Mouse (Mus musculus) CH12.LX (cell line): ENCODE results near the gene Ubiad1. TPM values are rescaled to one million over a fixed set of nuclear protein-coding genes. Genes with fewer than 3 reads are reported as not detected.

Source experiments
- DNase-seq: peaks from one replicate; pipeline ENCODE4 v3.0.0-alpha.2; 2013; ENCODE audit errors: extremely low read depth
- H3K27ac ChIP-seq: 2 replicates; pipeline ENCODE4 v1.5.1; 2012; ENCODE audit warnings: low read depth, mild to moderate bottlenecking, control low read depth, moderate library complexity; ENCODE audit not compliant: insufficient read depth
- H3K27me3 ChIP-seq: replicated peaks from 2 replicates; pipeline ENCODE3; 2012; ENCODE audit warnings: inconsistent platforms
- H3K36me3 ChIP-seq, 2 experiments: replicated peaks in 1 of 2; 2 replicates each; pipeline versions ENCODE3 to v1.6.1; 2012; ENCODE audit warnings: inconsistent platforms in 1 of 2, low read length in 1 of 2, mild to moderate bottlenecking in 1 of 2, mixed read lengths in 1 of 2, moderate library complexity in 1 of 2; ENCODE audit not compliant: control insufficient read depth in 1 of 2, insufficient read depth in 1 of 2
- H3K4me1 ChIP-seq, 2 experiments: 2 replicates each; pipeline ENCODE4 v1.6.1; 2012; ENCODE audit warnings: inconsistent platforms in 1 of 2, moderate library complexity in 1 of 2; ENCODE audit not compliant: insufficient read depth in 2 of 2, control insufficient read depth in 1 of 2
- H3K4me2 ChIP-seq: 2 replicates; pipeline ENCODE4 v1.6.1; 2012; ENCODE audit warnings: low read depth, mild to moderate bottlenecking, control low read depth; ENCODE audit not compliant: poor library complexity, insufficient read depth, severe bottlenecking
- H3K4me3 ChIP-seq, 3 experiments: fragments of 150-350 bp in 1 of 3; sonication (generic) in 1 of 3; replicated peaks in 1 of 3; 2 replicates each; pipeline versions ENCODE3 to v1.5.1; 2011 to 2012; ENCODE audit warnings: low read depth in 2 of 3, low read length in 2 of 3, mild to moderate bottlenecking in 2 of 3, moderate library complexity in 2 of 3, control low read depth in 1 of 3, improper control_type of control experiment in 1 of 3, inconsistent platforms in 1 of 3, mixed read lengths in 1 of 3; ENCODE audit not compliant: poor library complexity in 1 of 3
- H3K79me2 ChIP-seq: replicated peaks from 2 replicates; pipeline ENCODE4 v1.6.1; 2012; ENCODE audit warnings: mild to moderate bottlenecking, moderate library complexity; ENCODE audit not compliant: control insufficient read depth, poor library complexity, insufficient read depth, severe bottlenecking; ENCODE audit errors: extremely low read depth
- H3K9ac ChIP-seq: 2 replicates; pipeline ENCODE4 v1.6.1; 2012; ENCODE audit warnings: low read depth, mild to moderate bottlenecking, control low read depth, moderate library complexity; ENCODE audit not compliant: insufficient read depth
- H3K9me3 ChIP-seq: replicated peaks from 2 replicates; pipeline ENCODE3; 2012; ENCODE audit warnings: low read length, inconsistent platforms, mixed read lengths
- BHLHE40 ChIP-seq: IDR thresholded peaks from 2 replicates; pipeline ENCODE4 v1.6.1; 2011; ENCODE audit warnings: mild to moderate bottlenecking, low read depth, low read length, improper control_type of control experiment
- E2F4 ChIP-seq: IDR thresholded peaks from 2 replicates; pipeline ENCODE4 v1.6.1; 2011; ENCODE audit warnings: low read depth, low read length, improper control_type of control experiment; ENCODE audit not compliant: insufficient replicate concordance
- EP300 ChIP-seq: IDR thresholded peaks from 2 replicates; pipeline ENCODE4 v1.6.1; 2011; ENCODE audit warnings: low read length, improper control_type of control experiment
- ETS1 ChIP-seq: conservative IDR thresholded peaks from 2 replicates; pipeline ENCODE4 v1.6.1; 2012; ENCODE audit warnings: low read depth, mild to moderate bottlenecking, inconsistent platforms, low read length, improper control_type of control experiment, moderate library complexity
- GABPA ChIP-seq: IDR thresholded peaks from 2 replicates; pipeline ENCODE4 v1.6.1; 2012; ENCODE audit warnings: low read depth, low read length, improper control_type of control experiment, inconsistent platforms; ENCODE audit not compliant: insufficient replicate concordance
- JUN ChIP-seq: IDR thresholded peaks from 2 replicates; pipeline ENCODE4 v1.6.1; 2011; ENCODE audit warnings: low read depth, mild to moderate bottlenecking, low read length, improper control_type of control experiment, moderate library complexity; ENCODE audit not compliant: insufficient read depth
- JUND ChIP-seq: conservative IDR thresholded peaks from 2 replicates; pipeline ENCODE4 v1.6.1; 2011; ENCODE audit warnings: low read depth, low read length, improper control_type of control experiment
- MAX ChIP-seq: IDR thresholded peaks from 2 replicates; pipeline ENCODE4 v1.6.1; 2011; ENCODE audit warnings: low read length, improper control_type of control experiment
- MEF2A ChIP-seq: IDR thresholded peaks from 2 replicates; pipeline ENCODE4 v1.6.1; 2014; ENCODE audit warnings: low read depth, mild to moderate bottlenecking, inconsistent platforms, low read length, improper control_type of control experiment, borderline replicate concordance
- MXI1 ChIP-seq: IDR thresholded peaks from 2 replicates; pipeline ENCODE4 v1.6.1; 2011; ENCODE audit warnings: mild to moderate bottlenecking, low read depth, low read length, improper control_type of control experiment
- RCOR1 ChIP-seq: conservative IDR thresholded peaks from 2 replicates; pipeline ENCODE4 v1.6.1; 2012; ENCODE audit warnings: low read depth, mild to moderate bottlenecking, inconsistent platforms, low read length, improper control_type of control experiment
- SIN3A ChIP-seq: IDR thresholded peaks from 2 replicates; pipeline ENCODE4 v1.6.1; 2012; ENCODE audit warnings: low read length, improper control_type of control experiment, inconsistent platforms
- SMC3 ChIP-seq: IDR thresholded peaks from 2 replicates; pipeline ENCODE4 v1.6.1; 2011; ENCODE audit warnings: low read depth, low read length, improper control_type of control experiment
- TCF12 ChIP-seq: IDR thresholded peaks from 2 replicates; pipeline ENCODE4 v1.6.1; 2014; ENCODE audit warnings: low read depth, mild to moderate bottlenecking, inconsistent platforms, low read length, improper control_type of control experiment
- UBTF ChIP-seq: IDR thresholded peaks from 2 replicates; pipeline ENCODE4 v1.6.1; 2012; ENCODE audit warnings: low read depth, mild to moderate bottlenecking, inconsistent platforms, low read length, improper control_type of control experiment, moderate library complexity
- ZKSCAN1 ChIP-seq: IDR thresholded peaks from 2 replicates; pipeline ENCODE4 v1.6.1; 2012; ENCODE audit warnings: low read depth, inconsistent platforms, low read length, improper control_type of control experiment, borderline replicate concordance
- ZNF384 ChIP-seq: IDR thresholded peaks from 2 replicates; pipeline ENCODE4 v1.6.1; 2012; ENCODE audit warnings: low read depth, low read length, improper control_type of control experiment, inconsistent platforms
- dilution Hi-C: fragments of 300-500 bp; cut with MboI; formaldehyde crosslinking; loops from 2 replicates; pipeline ENCODE4 v1.14.3; 2020; ENCODE audit warnings: low sequenced_read_pairs; ENCODE audit not compliant: extremely low pct_unique_long_range_greater_than_20kb, extremely low pct_ligation_motif_present
- in situ Hi-C: fragments of 300-500 bp; cut with MboI; formaldehyde crosslinking; loops from 3 replicates; pipeline ENCODE4 v1.14.3; 2019; ENCODE audit warnings: low sequenced_read_pairs, low pct_ligation_motif_present, low pct_unique_long_range_greater_than_20kb, mixed read lengths
- polyA plus RNA-seq: library from polyadenylated mRNA; unstranded; fragments of >175 nt; gene quantifications from 2 replicates; pipeline ENCODE4 v1.2.1, GENCODE M21; 2012; ENCODE audit warnings: low read depth; ENCODE audit not compliant: insufficient read length
- total RNA-seq, 2 experiments: library from RNA; depleted of rRNA; stranded (reverse); fragments of 300-350 nt in 1 of 2; fragments of >200 nt in 1 of 2; gene quantifications; 2 replicates each; pipeline ENCODE4 v1.2.3; 2012 to 2014

Ubiad1 gene
- total and polyA plus RNA-seq, 3 experiments = 20.5 to 21.9 (median 20.9) TPM

GRCm38 (mm10) chr4:148472436-148473174 is 28.0 kb upstream of the Ubiad1 start:
- H3K9ac ChIP-seq = no peak overlapping the region
- no peaks in the 10 kb centered on the region for H3K79me2 ChIP-seq
- H3K9me3 ChIP-seq = no peaks in the 10 kb centered on the region
- H3K4me2 ChIP-seq = no peak overlapping the region
- peaks cover 68 to 92% of the 10 kb centered on the region in 2 experiments for H3K36me3 ChIP-seq
- dilution Hi-C loops = no loop called here
- H3K27me3 ChIP-seq = no peaks in the 10 kb centered on the region
- in situ Hi-C loops = no loop called here
- 0 out of 4 replicates have a peak, but pooled peaks cover 0 to 3% of the 10 kb centered on the region in 2 experiments for H3K4me1 ChIP-seq
- no peak for DNase-seq
- no peak for TF ChIP-seq ZKSCAN1
- no peak for TF ChIP-seq GABPA
- TF ChIP-seq ETS1 = no peak
- no peak for TF ChIP-seq MXI1
- no peak for TF ChIP-seq SIN3A
- TF ChIP-seq JUN = no peak
- no peak for TF ChIP-seq E2F4
- TF ChIP-seq MAX = no peak
- no peak for TF ChIP-seq RCOR1
- TF ChIP-seq BHLHE40 = no peak
- TF ChIP-seq ZNF384 = no peak
- TF ChIP-seq EP300 = no peak
- TF ChIP-seq TCF12 = no peak
- no peak for TF ChIP-seq JUND
- H3K4me3 ChIP-seq = no peak overlapping the region
- H3K27ac ChIP-seq = no peak overlapping the region

- H3K9ac ChIP-seq = no peak overlapping the region
- peaks cover 69 to 92% of the 10 kb centered on the region in 2 experiments for H3K36me3 ChIP-seq
- no peaks in the 10 kb centered on the region for H3K9me3 ChIP-seq
- H3K4me1 ChIP-seq = 0 out of 4 replicates have a peak, but pooled peaks cover 0 to 3% of the 10 kb centered on the region in 2 experiments
- TF ChIP-seq SMC3 = no peak
- no peak for TF ChIP-seq MEF2A
- TF ChIP-seq UBTF = no peak
- dilution Hi-C loops (no loop called here), in situ Hi-C loops (no loop called here)
- H3K4me3 ChIP-seq = no peak overlapping the region
- no peaks in the 10 kb centered on the region for H3K27me3 ChIP-seq
- no peak for DNase-seq
- H3K27ac ChIP-seq = no peak overlapping the region
- no peak overlapping the region for H3K4me2 ChIP-seq
- H3K79me2 ChIP-seq = no peaks in the 10 kb centered on the region
These were observed 26.8 kb upstream of the Ubiad1 start for GRCm38 (mm10) chr4:148471363-148471806.
